Mouse (Mus musculus): Measurements from ENCODE around the gene BC067074. TPM values are rescaled to one million over a fixed set of nuclear protein-coding genes. Genes with fewer than 3 reads are reported as not detected.

Gene BC067074
- total RNA-seq, 1 experiment = 4.1 TPM

DNA sequence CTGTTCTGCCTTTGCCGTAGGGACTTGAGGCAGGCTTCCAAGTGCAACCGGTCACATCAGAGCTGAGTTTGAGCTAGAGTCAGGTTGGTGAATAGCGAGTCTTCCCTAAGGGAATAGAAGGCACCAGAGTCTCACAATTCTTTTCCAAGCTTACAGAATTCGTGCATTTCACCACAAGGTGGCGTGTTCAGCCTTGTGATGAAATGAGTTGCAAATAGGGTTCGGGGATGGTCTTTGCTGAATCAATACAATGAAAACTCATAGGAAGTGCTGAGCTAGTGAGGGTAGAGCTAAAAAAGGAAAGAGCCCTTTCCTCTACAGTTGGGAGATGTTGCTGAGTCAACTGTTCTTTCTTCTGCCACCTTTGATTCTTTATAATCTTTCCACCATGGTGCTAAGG, 29.0 kb downstream of the BC067074 start:
- no peaks in the 10 kb centered on the region for H3K9me3 ChIP-seq (ENCODE audit: control insufficient read depth, insufficient read depth, low read depth, low read length)
- no peak overlapping the region for H3K4me3 ChIP-seq (ENCODE audit: insufficient read depth in 1 of 2, low read depth in 1 of 2, low read length in 2 of 2, poor library complexity in 1 of 2, severe bottlenecking in 1 of 2)
- in situ Hi-C loops (cut with MboI; ENCODE audit: low sequenced_read_pairs in 2 of 2, unreplicated experiment in 2 of 2) = no loop called here
- peak; percentile 80 for DNase-seq (ENCODE audit: low read depth, low spot score)
- no peaks in the 10 kb centered on the region for H3K4me1 ChIP-seq (ENCODE audit: control insufficient read depth in 2 of 2, insufficient read depth in 2 of 2, low read length in 2 of 2, poor library complexity in 1 of 2)
- H3K27ac ChIP-seq (ENCODE audit: insufficient read depth, low read depth, low read length, poor library complexity, severe bottlenecking) = no peak overlapping the region
- H3K9ac ChIP-seq (ENCODE audit: insufficient read depth, low read depth, low read length, poor library complexity, severe bottlenecking) = no peak overlapping the region
- no peaks in the 10 kb centered on the region for H3K36me3 ChIP-seq (ENCODE audit: control insufficient read depth, insufficient read depth, low read length, poor library complexity, severe bottlenecking)
- no peak for TF ChIP-seq CHD2 (IDR thresholded peaks at IDR 0.05; ENCODE audit: low read depth, low read length)
- peak; percentile 80 for TF ChIP-seq ZC3H11A (IDR thresholded peaks at IDR 0.05; ENCODE audit: borderline replicate concordance, low read depth, low read length)
- peak; percentile 30; the same call in 1 of the 2 replicates for TF ChIP-seq MAFK (IDR thresholded peaks at IDR 0.05; ENCODE audit: insufficient read depth, low read depth, low read length)

DNA sequence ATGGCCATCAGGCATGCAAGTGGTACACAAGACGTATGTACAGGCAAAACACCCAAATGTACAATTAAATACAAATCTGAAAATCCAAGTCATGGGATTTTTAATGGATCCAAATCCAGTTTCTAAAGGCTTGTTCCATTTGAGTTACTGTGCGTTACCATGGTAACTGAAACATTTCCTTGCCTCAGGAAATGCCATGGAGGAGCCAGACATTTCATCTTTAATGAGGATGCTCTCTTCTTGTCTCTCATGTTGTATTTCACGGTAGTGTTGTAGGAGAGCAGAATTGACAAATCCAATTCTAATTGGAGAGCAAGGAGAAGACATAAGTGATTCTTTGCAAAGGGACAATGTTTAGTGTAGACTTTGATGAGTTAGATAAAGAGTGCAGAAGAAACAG, 31.3 kb downstream of the BC067074 start:
- no peaks in the 10 kb centered on the region for H3K9me3 ChIP-seq (ENCODE audit: control insufficient read depth, insufficient read depth, low read depth, low read length)
- no peaks in the 10 kb centered on the region for H3K36me3 ChIP-seq (ENCODE audit: control insufficient read depth, insufficient read depth, low read length, poor library complexity, severe bottlenecking)
- no peak overlapping the region for H3K9ac ChIP-seq (ENCODE audit: insufficient read depth, low read depth, low read length, poor library complexity, severe bottlenecking)
- H3K4me3 ChIP-seq (ENCODE audit: insufficient read depth in 1 of 2, low read depth in 1 of 2, low read length in 2 of 2, poor library complexity in 1 of 2, severe bottlenecking in 1 of 2) = no peak overlapping the region
- in situ Hi-C loops (cut with MboI; ENCODE audit: low sequenced_read_pairs in 2 of 2, unreplicated experiment in 2 of 2) = no loop called here
- no peak overlapping the region for H3K27ac ChIP-seq (ENCODE audit: insufficient read depth, low read depth, low read length, poor library complexity, severe bottlenecking)
- H3K4me1 ChIP-seq (ENCODE audit: control insufficient read depth in 2 of 2, insufficient read depth in 2 of 2, low read length in 2 of 2, poor library complexity in 1 of 2) = no peaks in the 10 kb centered on the region
- no peak for DNase-seq (ENCODE audit: low read depth, low spot score)
- no peak for TF ChIP-seq ZC3H11A (IDR thresholded peaks at IDR 0.05; ENCODE audit: borderline replicate concordance, low read depth, low read length)
- TF ChIP-seq MAFK (IDR thresholded peaks at IDR 0.05; ENCODE audit: insufficient read depth, low read depth, low read length) = no peak
- no peak for TF ChIP-seq HCFC1 (IDR thresholded peaks at IDR 0.05; ENCODE audit: borderline replicate concordance, insufficient read depth, low read length)
- TF ChIP-seq CHD2 (IDR thresholded peaks at IDR 0.05; ENCODE audit: low read depth, low read length) = no peak
- TF ChIP-seq ZNF384 (IDR thresholded peaks at IDR 0.05; ENCODE audit: low read depth, low read length) = no peak

DNA sequence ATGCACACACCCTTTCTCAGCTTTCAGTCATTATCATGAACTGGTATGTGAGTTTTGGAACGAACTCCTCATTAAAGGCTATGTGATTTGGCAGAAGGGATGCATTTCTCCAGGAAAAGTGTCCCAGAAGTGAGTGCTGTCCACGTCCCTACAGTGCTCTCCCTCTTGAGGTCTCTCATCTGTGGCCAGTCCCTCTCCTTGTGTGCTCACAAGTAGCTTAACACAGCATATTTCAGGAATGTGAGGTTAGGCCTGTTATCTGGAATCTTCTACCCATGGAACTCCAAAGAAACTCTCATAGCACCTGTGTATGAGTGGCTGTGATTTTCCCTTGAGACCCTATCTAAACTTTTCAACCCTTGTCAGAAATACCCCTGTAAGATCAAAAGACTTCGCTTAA, 32.7 kb downstream of the BC067074 start:
- H3K27ac ChIP-seq (ENCODE audit: insufficient read depth, low read depth, low read length, poor library complexity, severe bottlenecking) = no peak overlapping the region
- in situ Hi-C loops (cut with MboI; ENCODE audit: low sequenced_read_pairs in 2 of 2, unreplicated experiment in 2 of 2) = loop anchor here (25.0 kb wide), 1 partner anchor 312 kb away; no protein-coding TSS in a partner anchor
- TF ChIP-seq HCFC1 (IDR thresholded peaks at IDR 0.05; ENCODE audit: borderline replicate concordance, insufficient read depth, low read length) = no peak
- no peak for TF ChIP-seq ZC3H11A (IDR thresholded peaks at IDR 0.05; ENCODE audit: borderline replicate concordance, low read depth, low read length)
- TF ChIP-seq MAFK (IDR thresholded peaks at IDR 0.05; ENCODE audit: insufficient read depth, low read depth, low read length) = no peak
- no peak for TF ChIP-seq CHD2 (IDR thresholded peaks at IDR 0.05; ENCODE audit: low read depth, low read length)
- no peak for TF ChIP-seq ZNF384 (IDR thresholded peaks at IDR 0.05; ENCODE audit: low read depth, low read length)

DNA sequence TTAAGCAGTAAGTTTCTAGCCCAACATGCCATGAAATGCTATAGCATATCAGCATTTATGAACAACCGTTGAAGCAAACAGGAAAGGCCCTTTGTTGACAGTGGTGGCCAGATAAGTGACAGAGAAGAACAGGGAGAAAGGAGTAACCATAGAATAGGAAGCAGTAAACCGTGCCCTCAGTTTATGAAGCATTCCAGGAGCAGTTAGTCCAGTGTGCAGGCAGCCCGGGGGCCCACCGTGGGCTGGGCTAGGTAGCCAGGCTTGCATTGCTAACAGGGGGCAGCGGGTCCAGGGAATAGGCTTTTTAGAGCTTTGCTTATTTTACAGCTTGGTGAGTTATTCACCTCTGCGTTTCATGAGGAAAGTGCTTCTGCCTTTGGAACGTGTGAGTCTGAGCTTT, 39.3 kb downstream of the BC067074 start:
- in situ Hi-C loops (cut with MboI; ENCODE audit: low sequenced_read_pairs in 2 of 2, unreplicated experiment in 2 of 2) = loop anchor here (25.0 kb wide), 1 partner anchor 305 kb away; no protein-coding TSS in a partner anchor

More for the DNA sequence above, 32.7 kb downstream of the BC067074 start:
- no peaks in the 10 kb centered on the region for H3K4me1 ChIP-seq (ENCODE audit: control insufficient read depth in 2 of 2, insufficient read depth in 2 of 2, low read length in 2 of 2, poor library complexity in 1 of 2)
- DNase-seq (ENCODE audit: low read depth, low spot score) = no peak
- H3K4me3 ChIP-seq (ENCODE audit: insufficient read depth in 1 of 2, low read depth in 1 of 2, low read length in 2 of 2, poor library complexity in 1 of 2, severe bottlenecking in 1 of 2) = no peak overlapping the region
- H3K36me3 ChIP-seq (ENCODE audit: control insufficient read depth, insufficient read depth, low read length, poor library complexity, severe bottlenecking) = no peaks in the 10 kb centered on the region
- no peak overlapping the region for H3K9ac ChIP-seq (ENCODE audit: insufficient read depth, low read depth, low read length, poor library complexity, severe bottlenecking)
- no peaks in the 10 kb centered on the region for H3K9me3 ChIP-seq (ENCODE audit: control insufficient read depth, insufficient read depth, low read depth, low read length)

DNA sequence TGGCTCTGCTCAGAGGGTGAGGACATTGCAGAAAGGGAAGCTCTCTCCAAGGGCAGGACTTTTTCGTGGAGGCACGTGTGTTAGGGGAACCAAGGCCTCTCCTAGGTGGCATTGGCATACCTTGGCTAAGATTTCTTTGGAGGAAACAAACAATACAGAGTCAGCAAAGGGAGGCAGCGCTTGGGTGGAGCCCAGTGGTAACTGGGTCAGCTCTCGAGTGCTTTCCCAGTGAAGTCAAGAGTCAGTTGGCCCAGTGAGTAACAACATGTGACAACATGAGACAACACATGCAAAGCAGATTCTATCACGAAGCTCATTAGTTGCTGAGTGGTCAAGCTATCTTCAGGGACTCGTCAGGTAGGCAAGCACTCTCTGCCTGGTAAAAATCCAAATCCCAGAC, 40.4 kb downstream of the BC067074 start:
- H3K9me3 ChIP-seq (ENCODE audit: control insufficient read depth, insufficient read depth, low read depth, low read length) = no peaks in the 10 kb centered on the region

More for the DNA sequence above, 39.3 kb downstream of the BC067074 start:
- no peak for DNase-seq (ENCODE audit: low read depth, low spot score)
- Histone ChIP-seq H3K4me3 (ENCODE audit: insufficient read depth in 1 of 2, low read depth in 1 of 2, low read length in 2 of 2, poor library complexity in 1 of 2, severe bottlenecking in 1 of 2) (no peak overlapping the region), H3K9me3 (ENCODE audit: control insufficient read depth, insufficient read depth, low read depth, low read length) (no peaks in the 10 kb centered on the region), H3K36me3 (ENCODE audit: control insufficient read depth, insufficient read depth, low read length, poor library complexity, severe bottlenecking) (no peaks in the 10 kb centered on the region), H3K9ac (ENCODE audit: insufficient read depth, low read depth, low read length, poor library complexity, severe bottlenecking) (no peak overlapping the region), H3K27ac (ENCODE audit: insufficient read depth, low read depth, low read length, poor library complexity, severe bottlenecking) (no peak overlapping the region), H3K4me1 (ENCODE audit: control insufficient read depth in 2 of 2, insufficient read depth in 2 of 2, low read length in 2 of 2, poor library complexity in 1 of 2) (no peaks in the 10 kb centered on the region; a peak in 1 of 4 replicates)
- TF ChIP-seq CHD2 (IDR thresholded peaks at IDR 0.05; ENCODE audit: low read depth, low read length) (no peak), MAFK (IDR thresholded peaks at IDR 0.05; ENCODE audit: insufficient read depth, low read depth, low read length) (no peak), ZC3H11A (IDR thresholded peaks at IDR 0.05; ENCODE audit: borderline replicate concordance, low read depth, low read length) (no peak), ZNF384 (IDR thresholded peaks at IDR 0.05; ENCODE audit: low read depth, low read length) (no peak), HCFC1 (IDR thresholded peaks at IDR 0.05; ENCODE audit: borderline replicate concordance, insufficient read depth, low read length) (no peak)

More for the DNA sequence above, 40.4 kb downstream of the BC067074 start:
- H3K27ac ChIP-seq (ENCODE audit: insufficient read depth, low read depth, low read length, poor library complexity, severe bottlenecking) = no peak overlapping the region
- in situ Hi-C loops (cut with MboI; ENCODE audit: low sequenced_read_pairs in 2 of 2, unreplicated experiment in 2 of 2) = loop anchor here (25.0 kb wide), 1 partner anchor 304 kb away; no protein-coding TSS in a partner anchor
- H3K36me3 ChIP-seq (ENCODE audit: control insufficient read depth, insufficient read depth, low read length, poor library complexity, severe bottlenecking) = no peaks in the 10 kb centered on the region
- H3K4me1 ChIP-seq (ENCODE audit: control insufficient read depth in 2 of 2, insufficient read depth in 2 of 2, low read length in 2 of 2, poor library complexity in 1 of 2) = peaks cover 0 to 3% of the 10 kb centered on the region in 2 experiments; a peak in 1 of 4 replicates
- DNase-seq (ENCODE audit: low read depth, low spot score) = no peak
- TF ChIP-seq ZC3H11A (IDR thresholded peaks at IDR 0.05; ENCODE audit: borderline replicate concordance, low read depth, low read length) (no peak), HCFC1 (IDR thresholded peaks at IDR 0.05; ENCODE audit: borderline replicate concordance, insufficient read depth, low read length) (no peak), MAFK (IDR thresholded peaks at IDR 0.05; ENCODE audit: insufficient read depth, low read depth, low read length) (no peak), CHD2 (IDR thresholded peaks at IDR 0.05; ENCODE audit: low read depth, low read length) (no peak), ZNF384 (IDR thresholded peaks at IDR 0.05; ENCODE audit: low read depth, low read length) (no peak)
- no peak overlapping the region for H3K9ac ChIP-seq (ENCODE audit: insufficient read depth, low read depth, low read length, poor library complexity, severe bottlenecking)
- no peak overlapping the region for H3K4me3 ChIP-seq (ENCODE audit: insufficient read depth in 1 of 2, low read depth in 1 of 2, low read length in 2 of 2, poor library complexity in 1 of 2, severe bottlenecking in 1 of 2)
